Mouse (Mus musculus) Patski (cell line): Measurements from ENCODE around the gene Mus81. TPM values are rescaled to one million over a fixed set of nuclear protein-coding genes. Genes with fewer than 3 reads are reported as not detected.
A peak's percentile ranks its signal among the peaks of the same experiment; 100 is the strongest.

Experiments used
- ATAC-seq: fragments of 100-300 bp; one replicate; pipeline ENCODE4 v1.8.0; 2021
- CTCF ChIA-PET: fragments of 350-600 bp; sonication (Branson Sonifier 250); formaldehyde crosslinking; loops from one replicate; lab custom pipeline; 2022; ENCODE audit warnings: inconsistent platforms; lab: Charles Lee
- POLR2A ChIA-PET: fragments of 350-600 bp; sonication (Branson Sonifier 250); formaldehyde crosslinking; loops from one replicate; lab custom pipeline; 2022; ENCODE audit warnings: antibody characterized with exemption, inconsistent platforms; lab: Charles Lee
- DNase-seq: peaks from one replicate; pipeline ENCODE4 v3.0.0-alpha.2; 2011; ENCODE audit warnings: low read depth, low spot score
- H3K27me3 ChIP-seq: fragments of 371-371 bp; one replicate; pipeline ENCODE4 v1.5.1; 2021
- CTCF ChIP-seq: fragments of 100-300 bp; IDR thresholded peaks from one replicate; pipeline ENCODE4 v1.5.1; 2021
- in situ Hi-C: fragments of 300-500 bp; cut with MboI; formaldehyde crosslinking; loops from 3 replicates; pipeline ENCODE4 v1.11.1; 2018; ENCODE audit warnings: low pct_unique_long_range_greater_than_20kb, mixed read lengths
- polyA plus RNA-seq: library from polyadenylated mRNA; unstranded; gene quantifications from one replicate; pipeline ENCODE4 v1.2.3, GENCODE M21; 2021

The Mus81 gene
- 37.0 TPM for polyA plus RNA-seq

DNA sequence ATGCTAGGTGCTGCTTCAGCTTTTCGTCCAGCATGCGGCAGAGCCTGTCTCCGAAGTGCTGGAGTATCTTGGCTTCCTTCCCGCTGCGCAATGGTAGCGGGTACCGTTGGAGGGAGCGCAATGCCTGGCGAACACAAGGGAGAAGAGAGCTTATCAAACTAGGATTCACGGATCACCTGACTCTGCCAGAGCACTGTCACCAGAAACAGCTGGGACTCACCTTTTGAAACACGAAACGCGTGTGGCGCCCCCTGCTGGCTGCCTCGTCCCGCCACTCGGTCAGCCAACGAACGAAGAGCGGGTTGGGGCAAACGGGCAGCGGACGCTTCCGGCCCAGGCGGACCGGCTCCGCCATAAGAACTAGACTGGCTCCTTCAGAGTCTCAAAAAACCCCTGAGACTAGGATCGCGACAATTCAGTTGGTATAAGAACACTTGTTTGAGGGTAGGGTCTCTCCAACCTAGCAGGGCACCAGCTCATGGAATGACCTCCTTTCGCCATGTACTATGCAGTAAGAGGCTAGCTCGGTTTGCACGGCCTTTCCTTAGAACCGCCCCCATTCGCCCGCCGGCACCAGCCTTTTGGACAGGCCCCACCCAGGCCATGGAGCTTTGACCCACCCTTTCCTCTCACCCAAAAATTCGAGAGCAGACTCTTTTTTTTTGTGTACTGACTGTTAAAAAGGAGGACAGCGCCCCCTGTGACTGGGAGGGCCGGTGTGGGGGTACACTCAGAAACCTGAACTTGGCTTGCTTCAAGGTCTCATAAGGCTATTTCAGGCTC, at the start of gene Mus81:
TSS of gene Mus81 (minus strand) at position 635 of the 783 bp plus-strand sequence.
- peak; percentile 82 for DNase-seq
- CTCF ChIA-PET, result interaction anchor here (1.0 to 12.3 kb wide), 17 partner anchors 9 to 153 kb away, joined by 3 to 143 read pairs (median 7); partner anchors contain the start of genes AI837181, Ap5b1, Catsper1 and Ccdc85b
- ATAC-seq, result peak; percentile 53
- no peaks in the 10 kb centered on the region for H3K27me3 ChIP-seq
- in situ Hi-C loops, result loop anchor here (5.0 kb wide), 1 partner anchor 101 kb away; the partner anchor contains the start of gene Sart1
- POLR2A ChIA-PET, result interaction anchor here (0.6 to 8.8 kb wide), 12 partner anchors 8 to 185 kb away, joined by 3 to 135 read pairs (median 8); partner anchors contain the start of genes Ccdc85b, Ctsw, Efemp2 and Fibp
- TF ChIP-seq CTCF, result no peak

DNA sequence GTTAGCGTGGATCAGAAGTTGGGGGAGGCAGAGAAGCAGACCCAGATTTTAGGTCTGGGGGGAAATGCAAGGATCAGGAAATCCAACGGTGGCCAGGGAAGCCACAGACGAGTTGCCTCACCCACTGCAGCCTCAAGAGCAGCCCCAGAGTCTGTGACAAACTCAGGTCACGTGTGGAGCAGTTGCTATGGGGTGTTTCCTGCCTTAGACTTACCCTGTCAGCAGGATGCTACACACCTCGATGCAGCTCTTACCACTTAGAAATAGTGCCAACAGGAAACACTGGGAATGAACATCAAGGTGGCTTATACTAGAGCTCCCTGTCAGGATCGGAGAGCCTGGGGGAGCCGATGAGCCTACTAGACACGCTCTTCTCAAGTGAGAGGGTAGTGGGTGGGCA, 44.3 kb upstream of the Mus81 start:
- ChIA-PET POLR2A (interaction anchor here (1.5 kb wide), 1 partner anchor 14 kb away, joined by 4 read pairs; no protein-coding TSS in a partner anchor), CTCF (interaction anchor here (9.4 kb wide), 1 partner anchor 36 kb away, joined by 157 read pairs; the partner anchor contains the start of gene Ap5b1)
- no peak for DNase-seq
- TF ChIP-seq CTCF, result no peak
- H3K27me3 ChIP-seq, result peaks cover 2% of the 10 kb centered on the region
- in situ Hi-C loops, result loop anchor here (10.0 kb wide), 1 partner anchor 252 kb away; no protein-coding TSS in a partner anchor
- ATAC-seq, result no peak

DNA sequence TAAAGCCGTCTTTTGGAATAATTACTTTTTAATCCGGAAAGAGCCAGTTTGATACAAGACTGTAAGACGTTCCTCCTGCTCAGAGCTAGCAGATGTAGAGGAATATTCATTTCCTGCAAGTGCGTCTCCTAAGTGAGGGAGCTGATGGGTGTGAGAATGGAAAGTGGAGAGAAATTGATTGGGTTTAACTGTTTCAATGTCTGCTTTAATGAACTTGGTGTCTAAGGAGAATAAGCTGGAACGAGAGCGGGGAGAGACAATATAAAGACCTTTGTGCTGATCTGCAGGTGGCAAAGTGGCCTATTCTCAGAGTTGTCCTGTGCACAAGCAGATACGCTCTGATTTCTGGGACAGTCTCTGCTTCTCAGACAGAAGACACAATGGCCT, 41.9 kb upstream of the Mus81 start:
- no peaks in the 10 kb centered on the region for H3K27me3 ChIP-seq
- in situ Hi-C loops, result loop anchor here (10.0 kb wide), 1 partner anchor 255 kb away; no protein-coding TSS in a partner anchor
- CTCF ChIA-PET, result interaction anchor here (0.7 to 9.4 kb wide), 12 partner anchors 9 to 73 kb away, joined by 3 to 157 read pairs (median 4); partner anchors contain the start of genes Ap5b1 and Mus81
- no peak for ATAC-seq
- POLR2A ChIA-PET, result interaction anchor here (0.6 to 2.2 kb wide), 7 partner anchors 29 to 282 kb away, joined by 3 to 7 read pairs (median 3); partner anchors contain the start of gene Ovol1
- no peak for TF ChIP-seq CTCF
- DNase-seq, result no peak

- ChIA-PET POLR2A (interaction anchor here (0.6 to 2.2 kb wide), 7 partner anchors 29 to 282 kb away, joined by 3 to 7 read pairs (median 4); partner anchors contain the start of genes Ehbp1l1 and Ovol1), CTCF (interaction anchor here (0.7 to 9.4 kb wide), 21 partner anchors 10 to 202 kb away, joined by 3 to 157 read pairs (median 4); partner anchors contain the start of genes 1700020D05Rik, Ap5b1 and Mus81)
- H3K27me3 ChIP-seq, result no peaks in the 10 kb centered on the region
- peak; percentile 100 for TF ChIP-seq CTCF
- peak; percentile 91 for ATAC-seq
- in situ Hi-C loops, result loop anchor here (10.0 kb wide), 1 partner anchor 255 kb away; no protein-coding TSS in a partner anchor
- peak; percentile 87 for DNase-seq
Measured at GRCm38 (mm10) chr19:5529325-5530137, 41.3 kb upstream of the Mus81 start.

GRCm38 (mm10) chr19:5525204-5525603, 37.0 kb upstream of the Mus81 start:
- POLR2A ChIA-PET, result interaction anchor here (0.7 kb wide), 1 partner anchor 46 kb away, joined by 4 read pairs; no protein-coding TSS in a partner anchor
- CTCF ChIA-PET, result no interaction called here
- DNase-seq (no peak), ATAC-seq (no peak)
- in situ Hi-C loops, result no loop called here
- no peaks in the 10 kb centered on the region for H3K27me3 ChIP-seq
- TF ChIP-seq CTCF, result no peak

GRCm38 (mm10) chr19:5518721-5519120, 30.5 kb upstream of the Mus81 start:
- no peak for TF ChIP-seq CTCF
- no peaks in the 10 kb centered on the region for H3K27me3 ChIP-seq
- ATAC-seq (no peak), DNase-seq (no peak)
- in situ Hi-C loops, result no loop called here
- CTCF ChIA-PET, result interaction anchor here (4.4 kb wide), 1 partner anchor 11 kb away, joined by 16 read pairs; no protein-coding TSS in a partner anchor
- POLR2A ChIA-PET, result no interaction called here

GRCm38 (mm10) chr19:5516906-5517505, 28.8 kb upstream of the Mus81 start:
- no peak for TF ChIP-seq CTCF
- ATAC-seq (no peak), DNase-seq (no peak)
- ChIA-PET POLR2A (no interaction called here), CTCF (no interaction called here)
- in situ Hi-C loops, result no loop called here
- H3K27me3 ChIP-seq, result no peaks in the 10 kb centered on the region

DNA sequence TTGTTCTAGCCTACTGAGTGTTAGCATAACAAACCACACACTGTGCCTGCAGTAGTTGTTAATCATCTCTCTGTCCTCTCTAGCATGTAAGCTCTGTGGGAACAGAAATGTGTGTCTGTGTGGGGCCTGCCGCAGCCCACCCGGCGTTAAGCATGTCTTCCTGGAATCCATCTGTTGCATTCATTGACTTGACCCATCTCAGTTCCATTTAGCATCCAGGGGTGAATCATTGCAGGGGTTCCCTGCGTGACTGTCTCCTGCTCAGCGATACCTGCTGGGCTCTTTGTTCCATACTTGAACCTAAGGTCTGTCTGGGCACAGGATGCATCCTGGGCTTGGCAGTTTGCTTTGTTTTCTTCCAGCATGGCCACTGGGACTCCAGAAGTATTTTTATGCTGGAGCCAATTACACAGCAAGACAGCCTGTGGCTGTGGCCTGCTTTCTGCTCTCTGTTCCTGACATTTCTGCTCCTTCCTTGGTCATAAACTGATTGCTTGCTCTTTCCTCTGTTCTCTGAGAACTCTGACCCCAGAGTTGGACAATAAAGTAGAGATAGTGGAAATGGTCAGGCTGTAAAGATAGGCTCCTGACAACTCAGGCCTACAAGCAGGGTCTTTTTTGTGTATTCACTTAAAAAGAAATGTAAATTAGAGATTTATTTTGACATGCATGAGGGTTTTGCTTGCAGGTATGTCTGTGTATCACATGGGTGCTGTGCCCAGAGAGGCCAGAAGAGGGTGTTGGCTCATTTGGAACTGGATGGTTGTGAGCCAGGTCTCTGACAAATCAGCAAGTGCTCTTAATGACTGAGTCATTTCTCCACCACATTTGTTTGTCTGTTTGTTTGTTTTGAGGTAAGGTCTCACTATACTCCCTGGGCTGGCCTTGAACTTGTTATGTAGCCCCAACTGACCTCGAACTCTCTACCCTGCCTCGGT, 27.9 kb upstream of the Mus81 start:
- peak; percentile 53 for TF ChIP-seq CTCF
- H3K27me3 ChIP-seq, result no peaks in the 10 kb centered on the region
- in situ Hi-C loops, result no loop called here
- POLR2A ChIA-PET, result no interaction called here
- CTCF ChIA-PET, result no interaction called here
- no peak for ATAC-seq
- DNase-seq, result no peak

DNA sequence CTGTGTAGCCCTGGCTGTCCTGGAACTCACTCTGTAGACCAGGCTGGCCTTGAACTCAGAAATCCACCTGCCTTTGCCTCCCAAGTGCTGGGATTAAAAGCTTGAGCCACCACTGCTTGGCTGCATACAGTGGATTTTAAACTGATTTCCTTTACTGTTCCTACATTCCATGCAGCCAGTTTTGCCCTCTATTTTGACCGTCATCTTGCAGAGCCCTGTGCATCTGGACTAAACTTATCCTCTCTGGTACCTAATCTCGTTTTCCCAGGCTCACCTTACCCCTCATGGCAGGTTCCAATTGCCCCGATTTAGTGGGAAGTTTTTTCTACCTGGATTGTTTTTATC, 24.8 kb upstream of the Mus81 start:
- in situ Hi-C loops, result no loop called here
- ATAC-seq (no peak), DNase-seq (no peak)
- ChIA-PET CTCF (no interaction called here), POLR2A (interaction anchor here (0.5 kb wide), 1 partner anchor 42 kb away, joined by 3 read pairs; no protein-coding TSS in a partner anchor)
- H3K27me3 ChIP-seq, result no peaks in the 10 kb centered on the region
- no peak for TF ChIP-seq CTCF
